Mouse (Mus musculus) embryo, embryonic 10.5 days (tissue): ENCODE results near the gene Krt42.
A peak's percentile ranks its signal among the peaks of the same experiment; 100 is the strongest.
"Not testable (repeated sequence)": the region's sequence is repeated elsewhere in the genome, so short reads cannot be mapped to it uniquely, and the experiment has no call there.

Experiments
- DNase-seq: peaks from one replicate; pipeline ENCODE4 v3.0.0-alpha.2; 2015; ENCODE audit warnings: low spot score

Krt42 gene

GRCm38 (mm10) chr11:100269821-100270332, at the start of gene Krt42:
Krt42 (minus strand) TSS chr11:100269871.
- no peak for DNase-seq

DNA sequence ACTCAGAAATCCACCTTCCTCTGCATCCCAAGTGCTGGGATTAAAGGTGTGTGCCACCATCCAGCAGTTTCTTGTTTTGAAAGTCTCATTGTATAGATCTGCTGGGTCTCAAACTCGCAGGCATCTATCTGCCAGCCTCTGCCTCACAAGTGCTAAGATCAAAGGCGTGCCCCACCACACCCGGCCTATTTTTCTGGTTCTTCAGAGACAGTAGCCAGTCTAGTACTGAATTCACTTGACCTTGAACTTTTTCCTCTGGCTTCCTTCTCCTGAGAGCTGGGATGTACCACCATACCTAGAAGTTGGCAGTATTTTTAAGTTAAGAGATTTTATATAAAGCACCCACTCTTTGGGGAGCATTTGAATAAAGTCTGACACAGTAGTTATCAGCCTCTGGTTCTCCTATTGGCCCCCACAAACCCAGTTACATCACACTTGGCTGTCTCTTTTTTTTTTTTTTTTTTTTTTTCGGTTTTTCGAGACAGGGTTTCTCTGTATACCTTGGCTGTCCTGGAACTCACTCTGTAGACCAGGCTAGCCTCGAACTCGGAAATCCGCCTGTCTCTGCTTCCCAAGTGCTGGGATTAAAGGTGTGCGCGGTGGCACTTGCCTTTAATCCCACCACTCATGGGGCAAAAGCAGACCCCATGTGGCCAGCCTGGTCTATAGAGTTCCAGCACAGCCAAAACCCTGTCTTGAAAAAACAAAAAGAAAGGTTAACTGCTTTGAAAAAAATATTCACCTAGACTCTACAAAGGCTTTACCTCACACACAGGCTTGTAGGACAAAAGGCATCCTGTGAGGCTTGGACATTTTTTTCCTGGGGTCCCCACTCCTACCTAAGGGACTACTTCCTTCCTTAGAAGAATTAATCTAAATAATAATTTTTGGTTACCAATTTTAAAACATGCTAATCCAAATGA, 49.1 kb upstream of the Krt42 start:
- no peak for DNase-seq

GRCm38 (mm10) chr11:100317826-100318380, 48.2 kb upstream of the Krt42 start:
- no peak for DNase-seq

GRCm38 (mm10) chr11:100315439-100315838, 45.8 kb upstream of the Krt42 start:
- DNase-seq: no peak

DNA sequence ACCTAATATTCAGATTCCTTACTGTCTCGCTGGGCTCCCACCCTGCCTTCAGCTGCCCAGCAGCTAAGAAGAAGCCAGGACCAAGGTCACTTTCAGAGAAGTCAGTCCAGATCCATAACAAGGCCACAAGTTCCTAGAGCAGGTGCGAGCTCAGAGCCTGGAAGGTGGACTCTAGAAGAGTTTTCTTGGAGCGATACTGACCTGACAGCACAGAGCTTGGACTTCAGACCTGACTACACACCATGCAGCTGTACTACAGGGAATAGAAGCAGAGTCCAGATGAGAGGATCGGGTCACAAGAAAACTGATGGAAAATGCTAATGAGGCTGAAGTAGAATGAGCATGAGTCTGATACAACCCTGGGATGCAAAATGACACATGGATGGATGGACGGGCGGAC, 43.8 kb upstream of the Krt42 start:
- DNase-seq: no peak

GRCm38 (mm10) chr11:100312096-100312679, 42.5 kb upstream of the Krt42 start:
- no peak for DNase-seq

- DNase-seq: no peak
Observed at GRCm38 (mm10) chr11:100311656-100312055, 42.0 kb upstream of the Krt42 start.

DNA sequence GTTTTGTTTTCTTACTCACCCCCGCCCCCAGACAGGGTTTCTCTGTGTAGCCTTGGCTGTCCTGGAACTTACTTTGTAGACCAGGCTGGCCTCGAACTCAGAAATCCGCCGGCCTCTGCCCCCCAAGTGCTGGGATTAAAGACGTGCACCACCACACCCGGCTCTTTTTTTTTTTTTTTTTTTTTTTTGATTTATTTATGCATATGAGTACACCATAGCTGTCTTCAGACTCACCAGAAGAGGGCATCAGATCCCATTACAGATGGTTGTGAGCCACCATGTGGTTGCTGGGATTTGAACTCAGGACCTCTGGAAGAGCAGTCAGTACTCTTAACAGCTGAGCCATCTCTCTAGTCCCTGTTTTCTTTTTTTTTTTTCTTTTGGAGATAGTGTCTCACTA, 39.0 kb upstream of the Krt42 start:
- DNase-seq: not testable (repeated sequence)

GRCm38 (mm10) chr11:100307900-100308299, 38.2 kb upstream of the Krt42 start:
- no peak for DNase-seq

DNA sequence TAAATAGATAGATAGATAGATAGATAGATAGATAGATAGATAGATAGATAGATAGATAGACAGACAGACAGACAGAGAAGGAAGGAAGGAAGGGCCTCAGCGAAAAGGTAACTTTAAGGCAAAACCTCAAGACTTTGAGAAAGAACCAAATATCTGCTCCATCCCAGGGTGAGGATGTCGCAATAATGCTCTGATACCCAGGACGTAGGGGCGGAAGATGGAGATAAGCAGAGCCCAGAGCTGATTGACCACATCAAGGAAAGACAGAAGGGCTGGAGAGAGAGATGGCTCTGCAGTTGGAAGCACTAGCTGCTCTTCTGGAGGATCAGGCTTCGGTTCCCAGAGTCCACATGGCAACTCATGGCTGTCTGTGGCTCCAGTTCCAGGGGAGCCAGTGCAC, 31.6 kb upstream of the Krt42 start:
- no peak for DNase-seq

- peak; percentile 82 for DNase-seq
Observed at GRCm38 (mm10) chr11:100300293-100300692, 30.6 kb upstream of the Krt42 start.

GRCm38 (mm10) chr11:100298274-100299036, 28.8 kb upstream of the Krt42 start:
- peak; percentile 89 for DNase-seq

GRCm38 (mm10) chr11:100297801-100298200, 28.1 kb upstream of the Krt42 start:
- peak; percentile 40 for DNase-seq

- DNase-seq: peak; percentile 94
Observed at GRCm38 (mm10) chr11:100295308-100295707, 25.6 kb upstream of the Krt42 start.

DNA sequence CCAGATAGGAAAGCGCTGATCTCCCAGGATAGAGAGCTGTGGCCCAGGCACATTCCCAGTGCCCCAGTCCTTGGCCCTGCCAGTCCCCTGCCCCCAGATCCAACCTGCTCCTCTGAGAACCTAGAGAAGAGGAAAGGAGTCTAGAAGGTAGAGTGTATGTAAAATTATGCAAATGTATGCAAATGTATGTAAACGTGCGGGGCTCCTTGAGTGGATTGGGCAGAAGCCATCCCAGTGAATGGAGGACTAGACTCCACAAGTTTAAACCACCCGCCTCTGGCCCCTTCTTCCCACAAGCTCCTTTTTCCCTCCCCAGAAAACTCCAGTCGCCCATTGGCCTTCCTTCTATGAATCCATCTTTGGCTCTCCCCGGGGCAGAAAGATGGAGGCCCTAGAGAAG, 23.2 kb upstream of the Krt42 start:
- DNase-seq: no peak

- DNase-seq: no peak
Observed at GRCm38 (mm10) chr11:100290235-100290634, 20.6 kb upstream of the Krt42 start.

DNA sequence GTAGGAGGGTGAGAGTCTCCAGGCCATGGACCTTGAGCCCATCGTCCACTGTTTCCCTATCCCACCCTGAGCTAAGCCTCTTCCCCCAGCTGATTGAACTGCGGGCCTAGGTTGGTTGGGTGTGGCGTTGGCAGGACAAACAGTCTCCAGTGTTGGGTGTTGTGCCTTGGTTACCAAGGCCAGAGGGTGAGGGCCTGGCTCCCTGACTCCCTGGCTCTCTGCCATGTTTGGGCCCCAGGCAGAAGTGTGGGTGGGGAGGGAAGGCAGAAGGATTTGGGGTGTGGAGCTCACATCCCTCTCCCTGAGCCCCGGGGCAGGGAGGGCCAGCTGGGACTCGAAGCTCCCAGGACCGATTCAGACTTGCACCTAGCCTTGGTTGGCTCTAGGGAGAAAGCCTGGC, 19.3 kb upstream of the Krt42 start:
- DNase-seq: no peak

- no peak for DNase-seq
Observed at GRCm38 (mm10) chr11:100287024-100287423, 17.4 kb upstream of the Krt42 start.

- DNase-seq: no peak
Observed at GRCm38 (mm10) chr11:100284988-100285387, 15.3 kb upstream of the Krt42 start.

DNA sequence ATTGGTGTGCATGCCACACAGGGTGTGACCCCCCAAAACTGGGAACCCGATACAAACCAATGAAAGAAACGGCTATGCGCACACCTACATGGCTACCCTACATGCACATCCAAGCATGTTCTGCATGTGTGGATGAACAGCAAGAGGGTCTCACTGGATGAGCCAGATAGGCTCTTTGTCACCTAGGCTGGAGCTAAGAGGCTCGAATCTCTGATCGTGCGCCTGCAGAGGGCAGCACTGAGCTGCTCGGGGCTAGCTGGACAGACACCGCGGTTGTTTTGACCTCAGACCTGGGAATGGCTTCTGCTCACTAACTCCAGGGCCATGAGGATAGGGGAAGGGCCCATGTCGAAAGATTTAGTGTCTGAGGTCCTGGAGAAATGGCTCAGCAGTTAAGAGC, 12.9 kb upstream of the Krt42 start:
- peak; percentile 89 for DNase-seq

DNA sequence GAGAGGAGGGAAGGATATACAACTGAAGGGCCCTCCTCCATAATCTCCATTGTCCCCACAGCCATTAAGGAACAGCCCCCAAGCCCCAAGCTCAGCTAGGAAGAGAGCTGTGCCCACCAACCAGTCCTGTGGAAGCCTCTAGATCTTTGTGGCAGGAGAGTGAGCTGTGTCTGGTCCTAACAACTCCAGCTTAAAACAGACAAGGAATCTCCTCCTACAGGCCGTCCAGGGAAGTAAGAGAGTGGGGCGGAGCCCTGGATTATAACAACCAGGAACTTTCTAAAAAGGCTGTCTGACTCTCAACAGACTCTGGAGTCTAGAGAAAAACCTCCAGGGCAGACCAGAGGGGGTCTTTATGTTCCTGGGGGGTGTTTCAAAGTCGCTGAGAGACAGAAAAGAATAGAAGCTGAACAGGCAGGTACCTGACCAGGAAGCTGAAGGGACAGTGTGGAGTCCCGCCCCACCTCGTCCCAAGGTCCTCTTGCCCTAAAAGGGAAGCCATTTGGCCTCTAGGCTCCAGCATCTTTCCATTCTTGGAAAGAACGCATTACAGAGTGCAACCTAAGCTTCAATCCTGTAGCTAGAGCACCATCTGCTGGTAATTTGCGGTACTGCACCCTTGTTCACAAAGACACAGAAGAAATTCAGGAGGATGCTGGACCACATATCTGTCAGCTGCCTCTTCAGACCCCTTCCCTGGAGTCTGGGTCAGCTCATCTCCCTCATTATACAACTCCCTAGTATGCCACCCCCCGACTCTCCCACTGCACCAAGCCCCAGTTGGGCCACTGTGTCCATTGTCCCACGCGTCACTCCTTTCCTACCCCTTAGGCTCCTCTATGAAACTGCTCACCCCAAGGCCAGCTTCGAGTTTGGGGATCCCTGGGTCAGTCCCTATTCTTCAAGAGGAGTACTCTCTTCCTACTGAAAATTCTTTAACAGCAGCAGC, 12.2 kb upstream of the Krt42 start:
- DNase-seq: peak; percentile 96
